Mouse (Mus musculus) left cerebral cortex, postnatal 36 days (tissue): ENCODE measurements around the gene Gatb. TPM values are rescaled to one million over a fixed set of nuclear protein-coding genes. Genes with fewer than 3 reads are reported as not detected.
A peak's percentile ranks its signal among the peaks of the same experiment; 100 is the strongest.
"Not testable (repeated sequence)": the region's sequence is repeated elsewhere in the genome, so short reads cannot be mapped to it uniquely, and the experiment has no call there.

Experiments used
- DNase-seq, 2 experiments: peaks; one replicate each; pipeline ENCODE4 v3.0.0; 2021 to 2022; ENCODE audit warnings: low spot score in 2 of 2, mixed read lengths in 1 of 2
- intact Hi-C: fragments of 180-260 bp; cut with DNase I; formaldehyde crosslinking; loops from one replicate; pipeline ENCODE4 v1.15.1; 2025
- total RNA-seq, 2 experiments: library from RNA; stranded (reverse); gene quantifications; 2 replicates each; pipeline ENCODE4 v1.2.3; 2021

The Gatb gene
- total RNA-seq, result 10 to 100 TPM; 21.9 to 23.5 TPM

- intact Hi-C loops, result loop anchor here (5.0 to 10.0 kb wide), 8 partner anchors 107 to 637 kb away; partner anchors contain the start of gene Rps3a1
- peak; percentile 99 for DNase-seq
Measured at GRCm38 (mm10) chr3:85573864-85574830, at the start of gene Gatb. Gene Gatb, plus strand, starts transcription at chr3:85574119.

- peak; percentile 57 to 74 for DNase-seq
- intact Hi-C loops, result loop anchor here (5.0 kb wide), 1 partner anchor 37 kb away; no protein-coding TSS in a partner anchor
Measured at GRCm38 (mm10) chr3:85530601-85531161, 43.2 kb upstream of the Gatb start.

- intact Hi-C loops, result loop anchor here (5.0 kb wide), 1 partner anchor 35 kb away; no protein-coding TSS in a partner anchor
- no peak for DNase-seq
Measured at GRCm38 (mm10) chr3:85532376-85532775, 41.5 kb upstream of the Gatb start.

- intact Hi-C loops, result no loop called here
- DNase-seq, result no peak
Measured at GRCm38 (mm10) chr3:85535042-85535441, 38.9 kb upstream of the Gatb start.

GRCm38 (mm10) chr3:85535621-85536520 lies 38.0 kb upstream of the Gatb start:
- intact Hi-C loops, result no loop called here
- DNase-seq, result no peak

GRCm38 (mm10) chr3:85542765-85543164 lies 31.2 kb upstream of the Gatb start:
- intact Hi-C loops, result no loop called here
- DNase-seq, result no peak

GRCm38 (mm10) chr3:85543652-85544051 lies 30.3 kb upstream of the Gatb start:
- no peak for DNase-seq
- intact Hi-C loops, result no loop called here

GRCm38 (mm10) chr3:85550312-85550711 lies 23.6 kb upstream of the Gatb start:
- intact Hi-C loops, result loop anchor here (10.0 kb wide), 1 partner anchor 176 kb away; no protein-coding TSS in a partner anchor
- DNase-seq, result no peak

- intact Hi-C loops, result loop anchor here (10.0 kb wide), 1 partner anchor 177 kb away; no protein-coding TSS in a partner anchor
- DNase-seq, result no peak
Measured at GRCm38 (mm10) chr3:85551352-85551751, 22.6 kb upstream of the Gatb start.

GRCm38 (mm10) chr3:85553731-85554277 lies 20.1 kb upstream of the Gatb start:
- peak in 1 of 2 experiments; percentile 14 for DNase-seq
- intact Hi-C loops, result loop anchor here (10.0 kb wide), 1 partner anchor 179 kb away; no protein-coding TSS in a partner anchor

- DNase-seq, result no peak
- intact Hi-C loops, result loop anchor here (5.0 kb wide), 1 partner anchor 32 kb away; no protein-coding TSS in a partner anchor
Measured at GRCm38 (mm10) chr3:85564603-85565002, 9.3 kb upstream of the Gatb start.

GRCm38 (mm10) chr3:85571276-85571675 lies 2.6 kb upstream of the Gatb start:
- intact Hi-C loops, result loop anchor here (5.0 to 10.0 kb wide), 8 partner anchors 104 to 634 kb away; partner anchors contain the start of gene Rps3a1
- DNase-seq, result peak; percentile 37 to 60

- not testable (repeated sequence) for DNase-seq
- intact Hi-C loops, result loop anchor here (5.0 to 10.0 kb wide), 8 partner anchors 105 to 635 kb away; partner anchors contain the start of gene Rps3a1
Measured at GRCm38 (mm10) chr3:85572502-85572901, 1.4 kb upstream of the Gatb start.

- no peak for DNase-seq
- intact Hi-C loops, result loop anchor here (5.0 to 10.0 kb wide), 8 partner anchors 106 to 636 kb away; partner anchors contain the start of gene Rps3a1
Measured at GRCm38 (mm10) chr3:85573216-85573863, 579 bp upstream of the Gatb start.

GRCm38 (mm10) chr3:85582726-85583125 lies 8.8 kb downstream of the Gatb start:
- no peak for DNase-seq
- intact Hi-C loops, result no loop called here

GRCm38 (mm10) chr3:85583194-85583593 lies 9.3 kb downstream of the Gatb start:
- no peak for DNase-seq
- intact Hi-C loops, result no loop called here

- DNase-seq, result no peak
- intact Hi-C loops, result loop anchor here (5.0 kb wide), 1 partner anchor 77 kb away; no protein-coding TSS in a partner anchor
Measured at GRCm38 (mm10) chr3:85584966-85585365, 11.0 kb downstream of the Gatb start.

GRCm38 (mm10) chr3:85588701-85589100 lies 14.8 kb downstream of the Gatb start:
- intact Hi-C loops, result loop anchor here (5.0 kb wide), 1 partner anchor 74 kb away; no protein-coding TSS in a partner anchor
- no peak for DNase-seq
